Mouse (Mus musculus): ENCODE measurements around the gene Mfsd4a. TPM values are rescaled to one million over a fixed set of nuclear protein-coding genes. Genes with fewer than 3 reads are reported as not detected.

Mfsd4a gene
- 65.4 and 74.1 TPM in 2 replicates for polyA plus RNA-seq (2021; fragmentation: Nextera tagmentation)
- long read RNA-seq, experiment 1, transcript Mfsd4a-207 (10 exons, 1,957 nt), result major isoform, 105 of 282 reads
- long read RNA-seq, experiment 1, transcript Mfsd4a-203 (11 exons, 2,565 nt), result minor isoform, 28 of 282 reads
- long read RNA-seq, experiment 1, transcript Mfsd4a-204 (11 exons, 2,422 nt), result minor isoform, 9 of 282 reads
- long read RNA-seq, experiment 1, partial matches to known transcripts, result 10 of 282 reads
- long read RNA-seq, experiment 1, other reads (novel, unspliced or antisense), result 126 of 282 reads
- long read RNA-seq, experiment 2, transcript Mfsd4a-207 (10 exons, 1,957 nt), result major isoform, 17 of 91 reads
- long read RNA-seq, experiment 2, transcript Mfsd4a-203 (11 exons, 2,565 nt), result minor isoform, 9 of 91 reads
- long read RNA-seq, experiment 2, partial matches to known transcripts, result 10 of 91 reads
- long read RNA-seq, experiment 2, other reads (novel, unspliced or antisense), result 51 of 91 reads

GRCm38 (mm10) chr1:132067261-132068255, at the start of gene Mfsd4a:
TSS of gene Mfsd4a (minus strand) at chr1:132068062.

GRCm38 (mm10) chr1:132007282-132007815, 60.5 kb downstream of the Mfsd4a start, which contains the start of gene Elk4:
TSS of gene Elk4 (plus strand) at chr1:132007607.

Other genes starting within 250 kb of the Mfsd4a start
- 21.7 and 23.7 TPM in 2 replicates for gene Slc41a1, start 240.6 kb downstream of the Mfsd4a start, polyA plus RNA-seq (2021; fragmentation: Nextera tagmentation)
- 7.3 and 7.9 TPM in 2 replicates for gene Rab29, start 200.8 kb downstream of the Mfsd4a start, polyA plus RNA-seq (2021; fragmentation: Nextera tagmentation)
- 18.5 and 36.1 TPM in 2 replicates for gene Nucks1, start 157.5 kb downstream of the Mfsd4a start, polyA plus RNA-seq (2021; fragmentation: Nextera tagmentation)
- gene Slc45a3, start 105.1 kb downstream of the Mfsd4a start, polyA plus RNA-seq (2021; fragmentation: Nextera tagmentation), result 0.41 and 0.48 TPM in 2 replicates
- 11.0 and 14.9 TPM in 2 replicates for gene Elk4, start 60.5 kb downstream of the Mfsd4a start, polyA plus RNA-seq (2021; fragmentation: Nextera tagmentation)
- gene Cdk18, start 71.6 kb upstream of the Mfsd4a start, polyA plus RNA-seq (2021; fragmentation: Nextera tagmentation), result 5.2 and 20.3 TPM in 2 replicates
- 6.1 and 6.9 TPM in 2 replicates for gene Lemd1, start 123.4 kb upstream of the Mfsd4a start, polyA plus RNA-seq (2021; fragmentation: Nextera tagmentation)
- 0.69 and 0.78 TPM in 2 replicates for gene AC124108.1, start 123.4 kb upstream of the Mfsd4a start, polyA plus RNA-seq (2021; fragmentation: Nextera tagmentation)
- not detected in 2 replicates for gene Gm10188, start 161.7 kb upstream of the Mfsd4a start, polyA plus RNA-seq (2021; fragmentation: Nextera tagmentation)
- 4.8 and 10.4 TPM in 2 replicates for gene Klhdc8a, start 230.6 kb upstream of the Mfsd4a start, polyA plus RNA-seq (2021; fragmentation: Nextera tagmentation)
- 0.28 and 0.38 TPM in 2 replicates for gene Nuak2, start 248.1 kb upstream of the Mfsd4a start, polyA plus RNA-seq (2021; fragmentation: Nextera tagmentation)

All from left cerebral cortex, adult 6 months (tissue).